Mouse (Mus musculus) midbrain, embryonic 10.5 days (tissue): Measurements from ENCODE around the gene Gm428. TPM values are rescaled to one million over a fixed set of nuclear protein-coding genes. Genes with fewer than 3 reads are reported as not detected.
"Not testable (repeated sequence)": the region's sequence is repeated elsewhere in the genome, so short reads cannot be mapped to it uniquely, and the experiment has no call there.

ENCODE experiments used
- DNase-seq: peaks from one replicate; pipeline ENCODE4 v3.0.0-alpha.2; 2017; ENCODE audit warnings: low spot score
- H3K27ac ChIP-seq: fragments of 300-500 bp; sonication (generic); replicated peaks from 2 replicates; pipeline ENCODE4 v1.5.1; 2016; ENCODE audit warnings: mild to moderate bottlenecking
- H3K27me3 ChIP-seq: fragments of 300-500 bp; sonication (generic); 2 replicates; pipeline ENCODE4 v1.6.1; 2016; ENCODE audit warnings: low read depth, mild to moderate bottlenecking; ENCODE audit not compliant: poor library complexity, severe bottlenecking
- H3K36me3 ChIP-seq: fragments of 300-500 bp; sonication (generic); 2 replicates; pipeline ENCODE4 v1.6.1; 2016; ENCODE audit warnings: mild to moderate bottlenecking, moderate library complexity
- H3K4me1 ChIP-seq: fragments of 300-500 bp; sonication (generic); 2 replicates; pipeline ENCODE4 v1.6.1; 2016
- H3K4me3 ChIP-seq: fragments of 300-500 bp; sonication (generic); 2 replicates; pipeline ENCODE4 v1.5.1; 2016; ENCODE audit warnings: mild to moderate bottlenecking, moderate library complexity
- H3K9me3 ChIP-seq: fragments of 300-500 bp; sonication (generic); replicated peaks from 2 replicates; pipeline ENCODE4 v1.6.1; 2016; ENCODE audit warnings: mild to moderate bottlenecking
- WGBS: fragments of 180-500 bp; shearing (Covaris S2); methylation state at CpG from one replicate; pipeline ENCODE4 v1.1.7; 2016; 5-methylcytosine and 5-hydroxymethylcytosine counted together
- polyA plus RNA-seq: library from polyadenylated mRNA; unstranded; fragments of >200 nt; fragmentation: Nextera tagmentation; extraction: Ambion mirVana; gene quantifications from 2 replicates; pipeline ENCODE4 v1.2.1, GENCODE M21; 2016

The Gm428 gene
- not detected in 2 replicates for polyA plus RNA-seq

- DNase-seq, H3K4me3 ChIP-seq, H3K4me1 ChIP-seq, H3K27me3 ChIP-seq, H3K27ac ChIP-seq, H3K36me3 ChIP-seq, H3K9me3 ChIP-seq: not testable (repeated sequence)
- 92% methylated on average over 2 of the region's 4 CpGs for WGBS
Observed at GRCm38 (mm10) chr4:73683216-73683615, at the start of gene Gm428. TSS of gene Gm428 (plus strand) at chr4:73683516.

- no CpG with 5 or more reads among the region's 4 CpGs for WGBS
Observed at GRCm38 (mm10) chr4:73637821-73638220, 45.5 kb upstream of the Gm428 start, which contains the start of gene Gm11236. TSS of gene Gm11236 (plus strand) at chr4:73638121.

GRCm38 (mm10) chr4:73661864-73662263, 21.5 kb upstream of the Gm428 start:
- not testable (repeated sequence) for H3K27me3 ChIP-seq, H3K36me3 ChIP-seq

More at GRCm38 (mm10) chr4:73637821-73638220, 45.5 kb upstream of the Gm428 start, which contains the start of gene Gm11236:
- H3K27ac ChIP-seq, H3K4me1 ChIP-seq, H3K27me3 ChIP-seq, H3K9me3 ChIP-seq, H3K36me3 ChIP-seq, DNase-seq, H3K4me3 ChIP-seq: not testable (repeated sequence)

DNA sequence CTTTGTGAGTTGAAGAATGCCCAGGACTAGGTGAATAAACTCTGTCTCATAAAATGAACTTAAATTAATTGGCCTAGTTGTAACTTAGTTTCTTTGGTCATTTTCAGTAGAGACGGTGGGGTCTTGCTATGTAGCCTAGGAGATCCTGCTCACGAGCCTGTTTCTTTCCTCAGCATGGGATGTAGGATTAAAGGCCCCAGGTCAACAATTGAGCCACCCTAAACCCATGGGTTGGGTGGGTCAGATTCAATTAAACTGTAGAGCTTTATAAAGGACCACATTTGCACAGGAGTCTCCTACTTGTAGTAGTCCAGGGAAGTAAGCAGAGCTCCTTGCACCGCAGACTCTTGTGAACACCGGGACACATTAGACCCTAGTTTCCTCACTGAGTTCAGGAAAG, 15.3 kb upstream of the Gm428 start, which contains the start of gene Gm11239:
Gene Gm11239, plus strand, starts transcription at position 301 of the 400 bp plus-strand sequence.
- H3K4me3 ChIP-seq, H3K36me3 ChIP-seq, H3K9me3 ChIP-seq, H3K4me1 ChIP-seq, H3K27me3 ChIP-seq, H3K27ac ChIP-seq, DNase-seq: not testable (repeated sequence)
- no CpG with 5 or more reads among the region's 4 CpGs for WGBS

More at GRCm38 (mm10) chr4:73661864-73662263, 21.5 kb upstream of the Gm428 start:
- H3K9me3 ChIP-seq, H3K27ac ChIP-seq, DNase-seq, H3K4me1 ChIP-seq, H3K4me3 ChIP-seq: not testable (repeated sequence)
- WGBS = 83% methylated on average over 4 of the region's 4 CpGs

DNA sequence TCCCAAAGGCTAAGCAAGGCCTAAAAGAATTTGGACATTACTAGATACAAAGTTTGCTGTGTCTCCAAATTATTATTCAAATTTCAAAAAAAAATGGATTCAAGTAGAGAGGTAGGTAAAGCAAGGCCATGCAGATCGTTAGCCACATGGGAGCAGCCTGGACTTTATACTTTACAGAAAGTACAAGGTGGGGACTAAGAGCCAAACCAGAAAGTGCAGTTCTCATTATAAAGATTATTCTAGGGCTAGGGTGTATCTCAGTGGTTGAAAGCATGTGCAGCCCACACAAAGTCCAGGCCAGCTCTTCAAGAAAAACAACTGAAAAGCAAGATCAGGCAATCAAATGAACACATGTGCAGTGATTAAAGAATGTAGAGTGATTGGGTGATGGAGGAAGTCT, 35.4 kb downstream of the Gm428 start:
- WGBS = 85% methylated on average over 1 of the region's 1 CpGs
- H3K9me3 ChIP-seq = no peaks in the 10 kb centered on the region

DNA sequence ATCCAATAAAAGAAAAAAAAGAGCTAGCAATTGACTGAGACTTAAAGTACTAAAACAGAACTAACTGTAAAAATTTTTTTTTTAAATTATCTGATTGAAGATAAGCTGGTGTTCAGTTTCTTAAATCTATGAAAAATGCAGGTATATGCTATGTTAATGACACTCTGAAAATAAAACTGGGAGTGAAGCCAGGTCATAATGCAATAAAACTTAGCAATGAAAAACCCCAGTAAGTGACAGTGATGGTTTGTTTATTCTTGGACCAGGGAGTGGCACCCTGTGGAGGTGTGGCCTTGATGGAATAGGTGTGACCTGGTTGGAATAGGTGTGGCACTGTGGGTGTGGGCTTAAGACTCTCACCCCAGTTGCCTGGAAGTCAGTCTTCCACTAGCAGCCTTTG, 36.5 kb downstream of the Gm428 start:
- H3K9me3 ChIP-seq = no peaks in the 10 kb centered on the region
- no peaks in the 10 kb centered on the region for H3K36me3 ChIP-seq
- no peak overlapping the region for H3K27ac ChIP-seq
- no peaks in the 10 kb centered on the region for H3K4me1 ChIP-seq
- H3K4me3 ChIP-seq = no peak overlapping the region
- no peaks in the 10 kb centered on the region for H3K27me3 ChIP-seq
- no peak for DNase-seq

More for the DNA sequence above, 35.4 kb downstream of the Gm428 start:
- Histone ChIP-seq H3K27ac (no peak overlapping the region), H3K36me3 (no peaks in the 10 kb centered on the region), H3K27me3 (no peaks in the 10 kb centered on the region), H3K4me3 (no peak overlapping the region), H3K4me1 (no peaks in the 10 kb centered on the region)
- no peak for DNase-seq

Other genes starting within 250 kb of the Gm428 start
- not detected in 2 replicates for gene Gm11238, start 75.6 kb upstream of the Gm428 start, polyA plus RNA-seq
- not detected in 2 replicates for gene Gm11237, start 60.5 kb upstream of the Gm428 start, polyA plus RNA-seq
- not detected in 2 replicates for gene Gm11236, start 45.4 kb upstream of the Gm428 start, polyA plus RNA-seq
- not detected in 2 replicates for gene Gm11239, start 15.2 kb upstream of the Gm428 start, polyA plus RNA-seq
- 0.30 and 0.35 TPM in 2 replicates for gene Rasef, start 107.5 kb downstream of the Gm428 start, polyA plus RNA-seq
- gene Gm11758, start 192.8 kb downstream of the Gm428 start, polyA plus RNA-seq = not detected in 2 replicates
- gene Gm11757, start 207.6 kb downstream of the Gm428 start, polyA plus RNA-seq = not detected in 2 replicates
- not detected in 2 replicates for gene Gm13871, start 222.4 kb downstream of the Gm428 start, polyA plus RNA-seq
- gene Gm11756, start 237.2 kb downstream of the Gm428 start, polyA plus RNA-seq = not detected in 2 replicates